Mouse (Mus musculus) frontal cortex, adult (tissue): ENCODE results near the gene Sema3b.

Experiments used
- ATAC-seq: cut with Nextera tagmentation; 2 replicates; pipeline ENCODE4 v1.9.2; 2017; ENCODE audit warnings: mild to moderate bottlenecking, moderate library complexity, mixed read lengths; ENCODE audit not compliant: low TSS enrichment

The Sema3b gene

GRCm38 (mm10) chr9:107612945-107613569, 4.0 kb upstream of the Sema3b start:
- ATAC-seq = no peak

GRCm38 (mm10) chr9:107612191-107612944, 3.3 kb upstream of the Sema3b start:
- peak; percentile 82 for ATAC-seq

- peak; percentile 32; the same call in 1 of the 2 replicates for ATAC-seq
These were observed 2.6 kb upstream of the Sema3b start for GRCm38 (mm10) chr9:107611456-107612190.

- ATAC-seq = no peak
These were observed 403 bp upstream of the Sema3b start for GRCm38 (mm10) chr9:107609433-107609830.

GRCm38 (mm10) chr9:107607653-107608245, 1.3 kb downstream of the Sema3b start:
- no peak for ATAC-seq

GRCm38 (mm10) chr9:107607036-107607435, 2.0 kb downstream of the Sema3b start:
- no peak for ATAC-seq

- ATAC-seq = no peak
These were observed 2.4 kb downstream of the Sema3b start for GRCm38 (mm10) chr9:107606591-107606990.

GRCm38 (mm10) chr9:107605041-107605661, 3.9 kb downstream of the Sema3b start:
- ATAC-seq = no peak

GRCm38 (mm10) chr9:107603251-107603650, 5.8 kb downstream of the Sema3b start:
- ATAC-seq = no peak

GRCm38 (mm10) chr9:107602068-107602648, 6.9 kb downstream of the Sema3b start:
- ATAC-seq = peak; percentile 78

GRCm38 (mm10) chr9:107601275-107601674, 7.8 kb downstream of the Sema3b start:
- no peak for ATAC-seq

- ATAC-seq = no peak
These were observed 8.3 kb downstream of the Sema3b start for GRCm38 (mm10) chr9:107600745-107601144.

- no peak for ATAC-seq
These were observed 9.2 kb downstream of the Sema3b start for GRCm38 (mm10) chr9:107599842-107600241.

- ATAC-seq = no peak
These were observed 9.6 kb downstream of the Sema3b start for GRCm38 (mm10) chr9:107599433-107599832.

GRCm38 (mm10) chr9:107598385-107598784, 10.6 kb downstream of the Sema3b start:
- no peak for ATAC-seq

GRCm38 (mm10) chr9:107596619-107597569, 12.1 kb downstream of the Sema3b start:
- no peak for ATAC-seq

GRCm38 (mm10) chr9:107594281-107595062, 14.6 kb downstream of the Sema3b start:
- ATAC-seq = no peak

GRCm38 (mm10) chr9:107593101-107593976, 15.7 kb downstream of the Sema3b start:
- no peak for ATAC-seq

- ATAC-seq = no peak
These were observed 18.3 kb downstream of the Sema3b start for GRCm38 (mm10) chr9:107590773-107591060.
